Mouse (Mus musculus) embryonic facial prominence, embryonic 12.5 days (tissue): ENCODE measurements at regions not wholly inside any gene's neighbourhood (a gene's known extent, or its start where the extent isn't known, plus 50 kb on each side); places are given as distances from the start of the nearest gene placed in this dataset.
"Not testable (repeated sequence)": the region's sequence is repeated elsewhere in the genome, so short reads cannot be mapped to it uniquely, and the experiment has no call there.

ENCODE experiments used
- ATAC-seq: fragments of 200-750 bp; cut with Nextera tagmentation; 2 replicates; pipeline ENCODE4 v1.8.0; 2017; ENCODE audit not compliant: insufficient number of reproducible peaks, insufficient read depth, low FRiP score, low TSS enrichment
- H3K27ac ChIP-seq: fragments of 300-500 bp; sonication (generic); 2 replicates; pipeline ENCODE4 v1.5.1; 2016; ENCODE audit warnings: mild to moderate bottlenecking
- H3K27me3 ChIP-seq: fragments of 300-500 bp; sonication (generic); 2 replicates; pipeline ENCODE4 v1.6.1; 2016; ENCODE audit warnings: mild to moderate bottlenecking, moderate library complexity
- H3K36me3 ChIP-seq: fragments of 300-500 bp; sonication (generic); 2 replicates; pipeline ENCODE4 v1.6.1; 2016; ENCODE audit warnings: mild to moderate bottlenecking
- H3K4me1 ChIP-seq: fragments of 300-500 bp; sonication (generic); 2 replicates; pipeline ENCODE4 v1.6.1; 2016
- H3K4me2 ChIP-seq: fragments of 300-500 bp; sonication (generic); replicated peaks from 2 replicates; pipeline ENCODE4 v1.6.1; 2016; ENCODE audit warnings: mild to moderate bottlenecking, moderate library complexity
- H3K4me3 ChIP-seq: fragments of 300-500 bp; sonication (generic); 2 replicates; pipeline ENCODE4 v1.5.1; 2016; ENCODE audit warnings: mild to moderate bottlenecking
- H3K9ac ChIP-seq: fragments of 300-500 bp; sonication (generic); 2 replicates; pipeline ENCODE4 v1.6.1; 2016; ENCODE audit warnings: mild to moderate bottlenecking, moderate library complexity
- H3K9me3 ChIP-seq: fragments of 300-500 bp; sonication (generic); 2 replicates; pipeline ENCODE4 v1.6.1; 2016; ENCODE audit warnings: mild to moderate bottlenecking, moderate library complexity
- WGBS: fragments of 180-500 bp; shearing (Covaris S2); methylation state at CpG from one replicate; pipeline ENCODE4 v1.1.7; 2016; 5-methylcytosine and 5-hydroxymethylcytosine counted together

GRCm38 (mm10) chr2:22024438-22024837 is 202.9 kb upstream of the Myo3a start:
- H3K27me3 ChIP-seq = no peaks in the 10 kb centered on the region
- no peak overlapping the region for H3K9ac ChIP-seq
- no peaks in the 10 kb centered on the region for H3K4me1 ChIP-seq
- H3K9me3 ChIP-seq = no peaks in the 10 kb centered on the region
- WGBS = 79% methylated on average over 2 of the region's 2 CpGs
- no peak overlapping the region for H3K4me3 ChIP-seq
- no peak overlapping the region for H3K4me2 ChIP-seq
- no peaks in the 10 kb centered on the region for H3K36me3 ChIP-seq
- no peak overlapping the region for H3K27ac ChIP-seq
- ATAC-seq = no peak

- no peaks in the 10 kb centered on the region for H3K9me3 ChIP-seq
- WGBS = 81% methylated on average over 1 of the region's 1 CpGs
- no peak overlapping the region for H3K4me2 ChIP-seq
- H3K36me3 ChIP-seq = no peaks in the 10 kb centered on the region
- H3K4me1 ChIP-seq = no peaks in the 10 kb centered on the region
- no peak overlapping the region for H3K27ac ChIP-seq
- H3K27me3 ChIP-seq = no peaks in the 10 kb centered on the region
- H3K9ac ChIP-seq = no peak overlapping the region
- no peak for ATAC-seq
- no peak overlapping the region for H3K4me3 ChIP-seq
Observed at GRCm38 (mm10) chr2:22026794-22027193, 200.5 kb upstream of the Myo3a start.

DNA sequence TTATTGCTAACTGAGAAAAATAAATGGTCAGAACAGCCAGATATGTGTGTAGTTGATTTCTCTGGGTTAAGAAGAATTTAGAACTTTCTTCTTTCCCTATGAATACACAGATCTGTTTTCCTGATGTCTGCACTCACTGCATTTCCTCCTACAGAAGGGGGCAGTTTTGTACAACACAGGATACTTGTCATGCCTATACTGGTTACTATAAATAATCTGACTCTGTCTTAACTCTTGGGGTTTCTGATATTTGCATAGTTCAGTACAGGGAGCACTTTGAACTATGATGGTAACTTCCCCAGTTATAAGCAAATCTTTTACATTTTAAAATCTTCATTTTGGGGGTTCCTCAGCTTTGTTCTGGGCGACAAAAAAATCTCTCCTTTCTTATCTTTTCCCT is 198.7 kb upstream of the Myo3a start:
- Histone ChIP-seq H3K4me3 (no peak overlapping the region), H3K27me3 (no peaks in the 10 kb centered on the region), H3K4me1 (no peaks in the 10 kb centered on the region), H3K27ac (no peak overlapping the region), H3K9me3 (no peaks in the 10 kb centered on the region), H3K36me3 (no peaks in the 10 kb centered on the region), H3K4me2 (no peak overlapping the region), H3K9ac (no peak overlapping the region)
- no peak for ATAC-seq
- WGBS = 70% methylated on average over 1 of the region's 1 CpGs

DNA sequence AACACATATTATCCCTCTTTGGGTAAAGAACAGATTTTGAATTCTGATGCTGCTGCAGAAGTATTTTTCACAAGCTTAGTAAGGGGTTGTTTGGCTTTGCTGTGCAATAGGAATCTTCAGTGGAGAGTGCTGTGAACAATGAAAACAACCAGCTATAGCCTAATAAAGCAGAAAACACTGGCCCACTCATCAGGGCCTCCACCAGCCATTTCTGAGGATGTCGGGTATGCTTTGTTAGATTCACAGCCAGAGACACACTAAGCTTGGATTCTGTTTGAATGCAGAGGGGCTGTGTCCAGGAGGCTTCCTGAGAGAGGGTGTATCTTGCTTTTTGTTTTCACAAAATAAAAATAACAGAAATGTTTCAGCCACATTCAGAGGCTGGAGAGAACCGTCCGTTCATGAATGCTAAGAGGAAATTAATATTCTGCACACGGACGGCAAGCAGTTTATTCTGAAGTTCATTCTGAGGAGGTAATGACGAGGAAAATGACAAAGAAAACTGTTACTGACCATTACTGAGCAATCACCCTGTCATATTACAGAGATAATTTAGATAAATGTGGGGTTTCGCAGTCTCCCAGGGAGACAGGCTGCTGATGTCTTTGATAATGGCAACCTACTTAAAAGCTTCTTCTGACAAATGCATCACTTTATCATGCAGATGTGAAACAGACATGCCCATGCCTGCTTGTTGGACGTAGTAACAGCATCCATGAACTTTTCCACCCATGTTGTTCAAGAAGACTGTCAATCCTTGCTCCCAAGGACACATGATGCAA is 198.1 kb upstream of the Myo3a start:
- H3K4me1 ChIP-seq = no peaks in the 10 kb centered on the region
- H3K9me3 ChIP-seq = no peaks in the 10 kb centered on the region
- no peak overlapping the region for H3K27ac ChIP-seq
- H3K27me3 ChIP-seq = no peaks in the 10 kb centered on the region
- ATAC-seq = no peak
- WGBS = 58% methylated on average over 8 of the region's 8 CpGs
- no peak overlapping the region for H3K4me2 ChIP-seq
- no peak overlapping the region for H3K9ac ChIP-seq
- H3K4me3 ChIP-seq = no peak overlapping the region
- no peaks in the 10 kb centered on the region for H3K36me3 ChIP-seq

DNA sequence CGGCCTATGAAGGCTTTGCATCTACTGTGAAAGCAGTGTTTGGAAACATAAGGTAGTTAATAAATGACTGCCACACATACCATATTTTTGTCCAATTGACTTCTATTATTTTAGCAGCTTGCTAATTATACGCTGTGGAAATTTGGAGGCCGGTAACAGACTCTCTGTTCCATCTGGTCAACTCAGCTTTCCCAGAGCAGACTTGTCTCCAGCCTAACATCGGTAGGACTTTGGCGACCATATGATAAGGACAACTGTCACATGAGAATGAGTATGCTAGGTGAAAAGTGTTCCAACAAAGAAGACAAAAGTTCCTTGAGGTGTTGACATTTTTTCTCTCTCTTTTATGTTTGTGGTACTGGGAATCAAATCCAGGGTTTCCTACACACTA is 197.5 kb upstream of the Myo3a start:
- no peak for ATAC-seq
- Histone ChIP-seq H3K4me3 (no peak overlapping the region), H3K9me3 (no peaks in the 10 kb centered on the region), H3K4me1 (no peaks in the 10 kb centered on the region), H3K36me3 (no peaks in the 10 kb centered on the region), H3K4me2 (no peak overlapping the region), H3K9ac (no peak overlapping the region), H3K27me3 (no peaks in the 10 kb centered on the region), H3K27ac (no peak overlapping the region)
- 85% methylated on average over 5 of the region's 5 CpGs for WGBS

GRCm38 (mm10) chr2:22036841-22037240 is 190.5 kb upstream of the Myo3a start:
- Histone ChIP-seq H3K27ac (no peak overlapping the region), H3K9me3 (no peaks in the 10 kb centered on the region), H3K4me3 (no peak overlapping the region), H3K27me3 (no peaks in the 10 kb centered on the region), H3K9ac (no peak overlapping the region), H3K36me3 (no peaks in the 10 kb centered on the region), H3K4me2 (no peak overlapping the region), H3K4me1 (no peaks in the 10 kb centered on the region)
- WGBS = 79% methylated on average over 2 of the region's 2 CpGs
- ATAC-seq = no peak

GRCm38 (mm10) chr2:22038780-22039179 is 188.5 kb upstream of the Myo3a start:
- WGBS = 31% methylated on average over 2 of the region's 2 CpGs
- Histone ChIP-seq H3K9ac (no peak overlapping the region), H3K9me3 (no peaks in the 10 kb centered on the region), H3K27ac (no peak overlapping the region), H3K36me3 (no peaks in the 10 kb centered on the region), H3K27me3 (no peaks in the 10 kb centered on the region), H3K4me2 (no peak overlapping the region), H3K4me1 (no peaks in the 10 kb centered on the region), H3K4me3 (no peak overlapping the region)
- ATAC-seq = no peak

- not testable (repeated sequence) for H3K27ac ChIP-seq, H3K36me3 ChIP-seq, H3K4me1 ChIP-seq, H3K4me2 ChIP-seq, H3K4me3 ChIP-seq, H3K9me3 ChIP-seq, ATAC-seq, H3K27me3 ChIP-seq, H3K9ac ChIP-seq
- WGBS = 84% methylated on average over 6 of the region's 6 CpGs
Observed at GRCm38 (mm10) chr2:22043937-22044336, 183.4 kb upstream of the Myo3a start.

GRCm38 (mm10) chr2:22044949-22045348 is 182.4 kb upstream of the Myo3a start:
- ATAC-seq = no peak
- H3K4me1 ChIP-seq = no peaks in the 10 kb centered on the region
- no peak overlapping the region for H3K27ac ChIP-seq
- no peaks in the 10 kb centered on the region for H3K36me3 ChIP-seq
- no peak overlapping the region for H3K9ac ChIP-seq
- H3K4me2 ChIP-seq = no peak overlapping the region
- 62% methylated on average over 2 of the region's 2 CpGs for WGBS
- H3K4me3 ChIP-seq = no peak overlapping the region
- H3K27me3 ChIP-seq = no peaks in the 10 kb centered on the region
- H3K9me3 ChIP-seq = no peaks in the 10 kb centered on the region

- Histone ChIP-seq H3K27me3 (no peaks in the 10 kb centered on the region), H3K4me1 (no peaks in the 10 kb centered on the region), H3K27ac (no peak overlapping the region), H3K9ac (no peak overlapping the region), H3K4me2 (no peak overlapping the region), H3K4me3 (no peak overlapping the region), H3K36me3 (no peaks in the 10 kb centered on the region), H3K9me3 (no peaks in the 10 kb centered on the region)
- ATAC-seq = no peak
- 82% methylated on average over 3 of the region's 3 CpGs for WGBS
Observed at GRCm38 (mm10) chr2:22047465-22047864, 179.8 kb upstream of the Myo3a start.

DNA sequence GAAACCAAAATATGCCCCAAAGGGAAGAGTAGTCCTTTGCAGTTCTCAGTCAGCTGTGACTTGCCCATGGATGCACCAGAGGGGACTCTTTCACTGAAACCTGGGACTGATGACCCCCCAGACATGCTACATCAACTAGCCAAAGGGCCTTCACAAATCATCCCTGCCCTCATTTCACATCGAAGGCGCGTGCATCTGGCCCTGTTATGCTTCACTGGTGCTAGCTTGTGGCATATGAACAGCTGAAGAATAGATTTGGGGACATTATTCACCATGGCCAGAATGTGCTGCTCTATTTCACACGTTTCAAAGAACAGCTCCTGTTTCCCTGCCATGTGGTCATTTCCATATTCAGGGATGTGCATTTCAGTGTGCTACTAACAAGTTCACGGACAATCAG is 160.8 kb upstream of the Myo3a start:
- Histone ChIP-seq H3K4me2 (no peak overlapping the region), H3K4me1 (no peaks in the 10 kb centered on the region), H3K36me3 (no peaks in the 10 kb centered on the region), H3K4me3 (no peak overlapping the region), H3K9me3 (no peaks in the 10 kb centered on the region), H3K27me3 (no peaks in the 10 kb centered on the region), H3K9ac (no peak overlapping the region), H3K27ac (no peak overlapping the region)
- ATAC-seq = no peak
- WGBS = 85% methylated on average over 5 of the region's 5 CpGs

DNA sequence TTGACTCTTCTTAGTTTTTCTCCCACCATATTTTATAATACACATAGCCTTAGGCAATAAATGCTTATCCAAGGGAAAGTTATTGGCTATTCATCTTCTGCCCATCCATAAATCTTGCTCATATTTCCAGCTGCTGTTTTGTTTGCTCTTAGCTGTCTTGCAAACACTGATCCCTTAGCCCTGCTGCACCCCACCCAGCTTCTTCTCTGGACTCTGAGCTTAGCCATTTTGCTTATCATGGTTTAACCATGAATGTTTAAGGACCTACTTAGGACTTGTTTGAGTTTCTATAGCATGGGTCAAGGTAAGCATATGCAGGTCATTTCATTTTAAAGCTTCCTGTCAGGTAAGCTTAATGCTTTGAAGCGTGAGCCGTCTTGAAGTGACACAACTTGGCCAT is 130.5 kb upstream of the Myo3a start:
- no peaks in the 10 kb centered on the region for H3K27me3 ChIP-seq
- H3K4me3 ChIP-seq = no peak overlapping the region
- H3K36me3 ChIP-seq = no peaks in the 10 kb centered on the region
- no peaks in the 10 kb centered on the region for H3K4me1 ChIP-seq
- no peak overlapping the region for H3K9ac ChIP-seq
- no peak overlapping the region for H3K4me2 ChIP-seq
- no peak overlapping the region for H3K27ac ChIP-seq
- no peaks in the 10 kb centered on the region for H3K9me3 ChIP-seq
- no peak for ATAC-seq
- WGBS = 92% methylated on average over 2 of the region's 2 CpGs

- Histone ChIP-seq H3K27me3 (no peaks in the 10 kb centered on the region), H3K9ac (no peak overlapping the region), H3K36me3 (no peaks in the 10 kb centered on the region), H3K4me1 (no peaks in the 10 kb centered on the region), H3K4me3 (no peak overlapping the region), H3K4me2 (no peak overlapping the region), H3K27ac (no peak overlapping the region), H3K9me3 (no peaks in the 10 kb centered on the region)
- WGBS = 48% methylated on average over 5 of the region's 5 CpGs
- no peak for ATAC-seq
Observed at GRCm38 (mm10) chr2:22105150-22105549, 122.2 kb upstream of the Myo3a start.
